Comparison of ENCODE assay signal across 10 mouse cellular contexts in genomic region chr5:131680127-131680845, GRCm38 (mm10).
DNase-seq lines count a peak whose midpoint lies in the region; ATAC-seq lines count a peak whose summit lies in the region.
"Had no signal": no experiment of that assay in that cellular context is flagged by ENCODE, and none has a peak within 500 bp of the region (broad histone marks: within the 10 kb centered on the region; RNA-seq: fewer than 3 reads in every experiment).

No protein-coding gene starts in this region.

- H3K36me3 ChIP-seq in forebrain, embryonic 10.5 days (replicated peaks), result peaks cover 6% of the 10 kb centered on the region
- 0 out of 2 replicates have a peak, but pooled peaks cover 3% of the 10 kb centered on the region for H3K36me3 ChIP-seq in hindbrain, embryonic 16.5 days (ENCODE audit: control insufficient read depth, insufficient read depth, low read length)
- H3K36me3 ChIP-seq in midbrain, embryonic 11.5 days (ENCODE audit: control insufficient read depth, insufficient read depth, low read length), result no peaks in the 10 kb centered on the region
- peaks cover 8% of the 10 kb centered on the region; the same call in 1 of the 2 replicates for H3K36me3 ChIP-seq in heart, embryonic 12.5 days
- H3K36me3 ChIP-seq in kidney, embryonic 14.5 days (ENCODE audit: control insufficient read depth, insufficient read depth, low read length), result no peaks in the 10 kb centered on the region

- H3K4me3 ChIP-seq in forebrain, embryonic 10.5 days, result no peak overlapping the region
- no peak overlapping the region for H3K4me3 ChIP-seq in hindbrain, embryonic 16.5 days (ENCODE audit: low read length)
- H3K4me3 ChIP-seq in midbrain, embryonic 11.5 days (ENCODE audit: low read depth, low read length), result no peak overlapping the region
- H3K4me3 ChIP-seq in heart, embryonic 12.5 days, result no peak overlapping the region
- H3K4me3 ChIP-seq in kidney, embryonic 14.5 days (ENCODE audit: low read length), result no peak overlapping the region
- H3K4me3 ChIP-seq: embryonic facial prominence, embryonic 12.5 days had no signal

- ATAC-seq in hindbrain, embryonic 16.5 days, result peak; percentile 75
- ATAC-seq in midbrain, embryonic 11.5 days (ENCODE audit: low FRiP score), result peak; percentile 83
- ATAC-seq in heart, embryonic 12.5 days (ENCODE audit: insufficient number of reproducible peaks, low FRiP score), result no peak
- no peak for ATAC-seq in kidney, embryonic 14.5 days (ENCODE audit: low FRiP score, low TSS enrichment)

- H3K9ac ChIP-seq in hindbrain, embryonic 16.5 days (ENCODE audit: low read depth, low read length), result no peak overlapping the region
- H3K9ac ChIP-seq in midbrain, embryonic 11.5 days (ENCODE audit: low read length), result no peak overlapping the region
- no peak overlapping the region for H3K9ac ChIP-seq in heart, embryonic 12.5 days
- H3K9ac ChIP-seq in kidney, embryonic 14.5 days (ENCODE audit: low read depth, low read length), result no peak overlapping the region
- H3K9ac ChIP-seq: embryonic facial prominence, embryonic 12.5 days had no signal

- WGBS in forebrain, embryonic 10.5 days, result 75% methylated on average over 12 of the region's 12 CpGs
- 28% methylated on average over 12 of the region's 12 CpGs for WGBS in hindbrain, embryonic 16.5 days
- 59% methylated on average over 12 of the region's 12 CpGs for WGBS in midbrain, embryonic 11.5 days
- WGBS in heart, embryonic 12.5 days, result 66% methylated on average over 12 of the region's 12 CpGs
- WGBS in kidney, embryonic 14.5 days, result 74% methylated on average over 12 of the region's 12 CpGs

- H3K9me3 ChIP-seq in forebrain, embryonic 10.5 days, result peaks cover 6% of the 10 kb centered on the region
- peaks cover 4% of the 10 kb centered on the region; the same call in 1 of the 2 replicates for H3K9me3 ChIP-seq in hindbrain, embryonic 16.5 days (ENCODE audit: control insufficient read depth, low read length)
- no peaks in the 10 kb centered on the region for H3K9me3 ChIP-seq in midbrain, embryonic 11.5 days (ENCODE audit: control insufficient read depth, low read length)
- peaks cover 5% of the 10 kb centered on the region; the same call in 1 of the 2 replicates for H3K9me3 ChIP-seq in heart, embryonic 12.5 days (replicated peaks)
- peaks cover 4% of the 10 kb centered on the region; the same call in 1 of the 2 replicates for H3K9me3 ChIP-seq in kidney, embryonic 14.5 days (ENCODE audit: control insufficient read depth, low read length)

- 0 out of 2 replicates have a peak, but pooled peaks cover 5% of the 10 kb centered on the region for H3K27me3 ChIP-seq in forebrain, embryonic 10.5 days (ENCODE audit: poor library complexity, severe bottlenecking)
- no peaks in the 10 kb centered on the region for H3K27me3 ChIP-seq in hindbrain, embryonic 16.5 days (replicated peaks; ENCODE audit: control insufficient read depth, insufficient read depth, low read length)
- no peaks in the 10 kb centered on the region; the same call in 1 of the 2 replicates for H3K27me3 ChIP-seq in midbrain, embryonic 11.5 days (ENCODE audit: control insufficient read depth, insufficient read depth, low read length)
- no peaks in the 10 kb centered on the region for H3K27me3 ChIP-seq in heart, embryonic 12.5 days (replicated peaks)
- H3K27me3 ChIP-seq in kidney, embryonic 14.5 days (ENCODE audit: control insufficient read depth, insufficient read depth, low read length), result no peaks in the 10 kb centered on the region
- H3K27me3 ChIP-seq: embryonic facial prominence, embryonic 12.5 days had no signal

- no peak overlapping the region for H3K4me2 ChIP-seq in hindbrain, embryonic 16.5 days (ENCODE audit: low read length)
- H3K4me2 ChIP-seq in midbrain, embryonic 11.5 days, result no peak overlapping the region
- H3K4me2 ChIP-seq in heart, embryonic 12.5 days, result no peak overlapping the region
- no peak overlapping the region for H3K4me2 ChIP-seq in kidney, embryonic 14.5 days (replicated peaks; ENCODE audit: low read depth, low read length)
- H3K4me2 ChIP-seq: embryonic facial prominence, embryonic 12.5 days had no signal

- H3K27ac ChIP-seq in forebrain, embryonic 10.5 days, result 0 out of 2 replicates have a peak overlapping the region, but pooled peaks have one; percentile 13
- peak overlapping the region; percentile 54 for H3K27ac ChIP-seq in hindbrain, embryonic 16.5 days (ENCODE audit: low read depth, low read length)
- H3K27ac ChIP-seq in midbrain, embryonic 11.5 days (ENCODE audit: low read depth, low read length), result peak overlapping the region; percentile 55
- no peak overlapping the region for H3K27ac ChIP-seq in heart, embryonic 12.5 days (ENCODE audit: poor library complexity, severe bottlenecking)
- H3K27ac ChIP-seq in kidney, embryonic 14.5 days (ENCODE audit: low read depth, low read length), result no peak overlapping the region
- H3K27ac ChIP-seq: embryonic facial prominence, embryonic 12.5 days had no signal

- H3K4me1 ChIP-seq in forebrain, embryonic 10.5 days, result peaks cover 16% of the 10 kb centered on the region
- peaks cover 12% of the 10 kb centered on the region for H3K4me1 ChIP-seq in hindbrain, embryonic 16.5 days (ENCODE audit: control insufficient read depth, insufficient read depth, low read depth, low read length)
- H3K4me1 ChIP-seq in midbrain, embryonic 11.5 days (ENCODE audit: control insufficient read depth, insufficient read depth, low read length), result peaks cover 13% of the 10 kb centered on the region
- no peaks in the 10 kb centered on the region for H3K4me1 ChIP-seq in heart, embryonic 12.5 days (replicated peaks)
- no peaks in the 10 kb centered on the region for H3K4me1 ChIP-seq in kidney, embryonic 14.5 days (ENCODE audit: control insufficient read depth, insufficient read depth, low read length)

- DNase-seq in MN1 (ENCODE audit: low spot score), result peak; percentile 70
- no peak for DNase-seq in forebrain, embryonic 10.5 days (ENCODE audit: extremely low spot score, low spot score)
- DNase-seq in midbrain, embryonic 11.5 days (ENCODE audit: low spot score, missing footprints), result peak; percentile 85
- DNase-seq in spleen, postnatal 36 days (ENCODE audit: low spot score in 2 of 2), result no peak
- DNase-seq in ovary, postnatal 36 days (ENCODE audit: low spot score), result no peak
- DNase-seq: adrenal gland, adult 8-10 months had no signal

Comparison
In these comparisons a context has a peak if more than half of its experiments do, and no peak if none do; other contexts are left out.
1. DNase-seq: peak in MN1 (single experiment) and midbrain, embryonic 11.5 days (single experiment); none in forebrain, embryonic 10.5 days (single experiment), spleen, postnatal 36 days (0 of 2) and ovary, postnatal 36 days (single experiment).
2. H3K27ac ChIP-seq: peak in forebrain, embryonic 10.5 days (single experiment), hindbrain, embryonic 16.5 days (single experiment) and midbrain, embryonic 11.5 days (single experiment); none in heart, embryonic 12.5 days (single experiment) and kidney, embryonic 14.5 days (single experiment).
3. ATAC-seq: peak in hindbrain, embryonic 16.5 days (single experiment) and midbrain, embryonic 11.5 days (single experiment); none in heart, embryonic 12.5 days (single experiment) and kidney, embryonic 14.5 days (single experiment).